Mouse (Mus musculus) ES-E14 (cell line): ENCODE data around the gene Gm21983. TPM values are rescaled to one million over a fixed set of nuclear protein-coding genes. Genes with fewer than 3 reads are reported as not detected.
A peak's percentile ranks its signal among the peaks of the same experiment; 100 is the strongest.

Source experiments
- DNase-seq: peaks from one replicate; pipeline ENCODE4 v3.0.0-alpha.2; 2013; ENCODE audit warnings: low read depth, low spot score
- H3K27ac ChIP-seq: 2 replicates; pipeline ENCODE4 v1.5.1; 2012; ENCODE audit warnings: low read depth, mild to moderate bottlenecking, low read length, moderate library complexity, mixed read lengths; ENCODE audit not compliant: poor library complexity, insufficient read depth, severe bottlenecking
- H3K36me3 ChIP-seq: 2 replicates; pipeline ENCODE4 v1.6.1; 2012; ENCODE audit warnings: mild to moderate bottlenecking, low read length, moderate library complexity, mixed read lengths; ENCODE audit not compliant: control insufficient read depth, poor library complexity, insufficient read depth, severe bottlenecking
- H3K4me1 ChIP-seq, 2 experiments: fragments of 150-350 bp in 1 of 2; sonication (generic) in 1 of 2; 2 replicates each; pipeline ENCODE4 v1.6.1; 2012; ENCODE audit warnings: low read length in 2 of 2, mild to moderate bottlenecking in 1 of 2, mixed read lengths in 1 of 2; ENCODE audit not compliant: control insufficient read depth in 2 of 2, insufficient read depth in 2 of 2, poor library complexity in 1 of 2
- H3K4me3 ChIP-seq, 2 experiments: fragments of 150-350 bp in 1 of 2; sonication (generic) in 1 of 2; 2 replicates each; pipeline ENCODE4 v1.5.1; 2012; ENCODE audit warnings: low read length in 2 of 2, low read depth in 1 of 2, mild to moderate bottlenecking in 1 of 2, mixed read lengths in 1 of 2; ENCODE audit not compliant: insufficient read depth in 1 of 2, poor library complexity in 1 of 2, severe bottlenecking in 1 of 2
- H3K9ac ChIP-seq: 2 replicates; pipeline ENCODE4 v1.6.1; 2012; ENCODE audit warnings: low read depth, mild to moderate bottlenecking, low read length, mixed read lengths; ENCODE audit not compliant: poor library complexity, insufficient read depth, severe bottlenecking
- H3K9me3 ChIP-seq: fragments of 150-350 bp; sonication (generic); 2 replicates; pipeline ENCODE4 v1.6.1; 2012; ENCODE audit warnings: low read depth, mild to moderate bottlenecking, low read length; ENCODE audit not compliant: control insufficient read depth, insufficient read depth
- CHD2 ChIP-seq: IDR thresholded peaks from 2 replicates; pipeline ENCODE4 v1.6.1; 2014; ENCODE audit warnings: mild to moderate bottlenecking, low read depth, low read length, inconsistent platforms
- HCFC1 ChIP-seq: IDR thresholded peaks from 2 replicates; pipeline ENCODE4 v1.6.1; 2012; ENCODE audit warnings: low read length, inconsistent platforms, borderline replicate concordance; ENCODE audit not compliant: insufficient read depth
- MAFK ChIP-seq: IDR thresholded peaks from 2 replicates; pipeline ENCODE4 v1.6.1; 2014; ENCODE audit warnings: mild to moderate bottlenecking, low read depth, low read length, inconsistent platforms; ENCODE audit not compliant: insufficient read depth
- ZC3H11A ChIP-seq: IDR thresholded peaks from 2 replicates; pipeline ENCODE4 v1.6.1; 2012; ENCODE audit warnings: low read depth, mild to moderate bottlenecking, inconsistent platforms, low read length, borderline replicate concordance
- ZNF384 ChIP-seq: IDR thresholded peaks from 2 replicates; pipeline ENCODE4 v1.6.1; 2012; ENCODE audit warnings: low read depth, low read length, inconsistent platforms
- in situ Hi-C, 2 experiments: fragments of 600-800 bp; cut with MboI; formaldehyde crosslinking; loops; one replicate each; pipeline ENCODE4 v1.15.1; 2025; ENCODE audit warnings: low sequenced_read_pairs in 2 of 2, inconsistent platforms in 1 of 2; ENCODE audit not compliant: unreplicated experiment in 2 of 2
- total RNA-seq: library from RNA; depleted of rRNA; stranded (reverse); fragments of 300-350 nt; gene quantifications from 2 replicates; pipeline ENCODE4 v1.2.3, GENCODE M21; 2012

The Gm21983 gene
- total RNA-seq, 1 experiment = not detected

DNA sequence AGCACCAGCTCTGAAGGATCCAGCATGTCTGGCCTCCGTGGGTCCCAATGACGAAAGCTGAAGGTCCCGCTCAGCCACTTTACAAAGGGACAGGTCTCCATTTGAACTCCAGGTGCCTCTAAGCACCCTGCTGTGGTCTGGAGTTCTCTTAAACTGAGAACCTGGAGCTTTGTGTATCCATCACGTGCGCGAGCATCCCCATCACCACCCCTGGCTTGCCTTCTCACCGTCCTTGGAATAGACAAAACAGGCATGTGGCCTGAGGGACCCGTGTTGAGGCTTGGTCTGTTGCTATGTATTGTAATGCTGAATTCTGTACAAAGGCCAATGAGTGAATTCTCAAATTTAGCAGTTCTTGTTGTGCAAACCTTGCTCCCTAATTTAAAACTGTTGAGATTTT is 17.9 kb upstream of the Gm21983 start:
- Histone ChIP-seq H3K9ac (peak overlapping the region; percentile 26; the same call in 1 of the 2 replicates), H3K4me3 (no peak overlapping the region), H3K9me3 (no peaks in the 10 kb centered on the region), H3K27ac (peak overlapping the region; percentile 36; the same call in 1 of the 2 replicates), H3K36me3 (peaks cover 33% of the 10 kb centered on the region), H3K4me1 (peaks cover 5 to 15% of the 10 kb centered on the region in 2 experiments)
- TF ChIP-seq HCFC1 (no peak), MAFK (no peak), ZC3H11A (no peak), ZNF384 (no peak), CHD2 (no peak)
- no peak for DNase-seq
- in situ Hi-C loops = no loop called here

DNA sequence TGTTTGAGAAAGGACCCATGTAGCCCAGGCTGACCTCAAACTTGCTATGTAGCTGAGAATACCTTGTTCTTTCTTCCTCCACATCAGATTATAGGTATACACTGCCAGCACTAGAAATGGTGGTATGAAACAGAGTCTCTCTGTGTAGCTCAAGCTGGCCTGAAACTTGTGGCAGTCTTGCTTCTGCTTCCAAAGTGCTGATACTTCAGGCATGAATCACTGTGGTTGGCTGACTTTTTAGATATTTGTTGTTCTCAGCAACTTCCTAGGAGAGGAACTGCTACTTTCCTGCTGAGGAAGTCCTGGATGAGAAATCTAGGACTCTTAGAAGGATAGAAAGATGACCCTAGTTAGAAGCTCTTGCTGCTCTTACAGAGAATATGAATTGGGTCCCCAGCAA is 17.5 kb upstream of the Gm21983 start:
- H3K27ac ChIP-seq = peak overlapping the region; percentile 36; the same call in 1 of the 2 replicates
- H3K4me1 ChIP-seq = peaks cover 5 to 15% of the 10 kb centered on the region in 2 experiments
- in situ Hi-C loops = no loop called here
- TF ChIP-seq CHD2 = no peak
- TF ChIP-seq MAFK = no peak
- TF ChIP-seq ZNF384 = no peak
- TF ChIP-seq ZC3H11A = no peak
- H3K9me3 ChIP-seq = no peaks in the 10 kb centered on the region
- DNase-seq = no peak
- H3K36me3 ChIP-seq = peaks cover 34% of the 10 kb centered on the region
- H3K9ac ChIP-seq = no peak overlapping the region
- no peak overlapping the region for H3K4me3 ChIP-seq

DNA sequence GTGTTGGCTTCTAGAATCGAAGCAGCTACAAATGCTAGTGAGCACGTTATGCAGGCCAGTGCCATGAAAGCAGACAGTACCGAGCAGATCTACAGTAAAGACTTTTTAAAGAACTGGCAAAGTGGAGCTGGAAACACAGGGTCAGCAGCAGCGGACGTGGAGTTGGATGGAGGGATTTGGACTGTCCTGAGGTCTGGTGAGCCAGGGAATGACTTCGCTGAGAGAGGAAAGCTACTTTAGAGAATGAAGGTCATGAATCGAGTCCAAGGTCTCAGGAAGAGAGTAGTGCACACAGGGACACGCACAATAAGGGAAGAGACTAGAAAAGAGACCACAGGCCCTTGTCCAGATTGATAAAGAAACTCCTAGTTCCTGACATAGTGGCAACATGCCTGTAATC is 16.7 kb upstream of the Gm21983 start:
- Histone ChIP-seq H3K4me3 (peak overlapping the region; percentile 22 to 60), H3K9ac (peak overlapping the region; percentile 88), H3K36me3 (peaks cover 35% of the 10 kb centered on the region), H3K9me3 (no peaks in the 10 kb centered on the region), H3K4me1 (peaks cover 3 to 14% of the 10 kb centered on the region in 2 experiments; a peak in 3 of 4 replicates), H3K27ac (peak overlapping the region; percentile 54)
- in situ Hi-C loops = no loop called here
- DNase-seq = no peak
- TF ChIP-seq HCFC1 (no peak), ZC3H11A (no peak), CHD2 (no peak), ZNF384 (no peak), MAFK (no peak)

DNA sequence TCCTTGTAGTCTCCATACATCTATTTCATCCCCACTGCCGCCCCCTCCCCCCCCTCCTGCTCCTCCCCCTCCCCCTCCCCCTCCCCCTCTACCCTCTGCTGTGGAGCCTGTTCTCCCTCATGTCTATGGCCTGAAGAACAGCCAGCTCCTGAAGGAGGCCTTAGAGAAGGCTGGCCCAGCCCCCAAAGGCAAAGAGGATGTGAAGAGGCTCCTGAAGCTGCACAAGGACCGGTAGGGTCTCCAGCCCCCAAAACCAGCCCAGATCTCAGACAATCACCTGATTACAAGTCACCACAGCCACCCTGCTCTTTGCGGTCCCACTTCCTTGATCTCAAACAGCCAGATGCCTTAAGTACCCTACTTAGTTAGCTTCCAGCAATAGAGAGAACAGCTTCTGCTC is 16.2 kb upstream of the Gm21983 start:
- in situ Hi-C loops = no loop called here
- Histone ChIP-seq H3K27ac (peak overlapping the region; percentile 83), H3K9ac (peak overlapping the region; percentile 88), H3K36me3 (peaks cover 36% of the 10 kb centered on the region), H3K4me3 (peak overlapping the region; percentile 60), H3K9me3 (no peaks in the 10 kb centered on the region), H3K4me1 (peaks cover 3 to 12% of the 10 kb centered on the region in 2 experiments; a peak in 3 of 4 replicates)
- DNase-seq = no peak
- TF ChIP-seq HCFC1 (no peak), MAFK (no peak), ZC3H11A (no peak), ZNF384 (no peak), CHD2 (no peak)
